Mouse (Mus musculus): ENCODE data around the gene Sec61b.

Sec61b gene

GRCm38 (mm10) chr4:47480576-47480975 lies 6.1 kb downstream of the Sec61b start:
- no peak for DNase-seq (ENCODE audit: low spot score in 2 of 2)

GRCm38 (mm10) chr4:47491243-47491642 lies 16.8 kb downstream of the Sec61b start:
- no peak for DNase-seq (ENCODE audit: low spot score in 2 of 2)

- DNase-seq (ENCODE audit: low spot score in 2 of 2), result no peak
These were observed 18.0 kb downstream of the Sec61b start for GRCm38 (mm10) chr4:47492311-47493086.

- no peak for DNase-seq (ENCODE audit: low spot score in 2 of 2)
These were observed 19.0 kb downstream of the Sec61b start for GRCm38 (mm10) chr4:47493456-47493855.

GRCm38 (mm10) chr4:47494137-47494536 lies 19.7 kb downstream of the Sec61b start:
- DNase-seq (ENCODE audit: low spot score in 2 of 2), result no peak

GRCm38 (mm10) chr4:47494686-47495085 lies 20.2 kb downstream of the Sec61b start:
- no peak for DNase-seq (ENCODE audit: low spot score in 2 of 2)

- no peak for DNase-seq (ENCODE audit: low spot score in 2 of 2)
These were observed 23.4 kb downstream of the Sec61b start for GRCm38 (mm10) chr4:47497811-47498385.

- DNase-seq (ENCODE audit: low spot score in 2 of 2), result no peak
These were observed 24.7 kb downstream of the Sec61b start for GRCm38 (mm10) chr4:47499121-47499545.

GRCm38 (mm10) chr4:47502546-47502971 lies 28.1 kb downstream of the Sec61b start:
- peak; percentile 11 to 32 for DNase-seq (ENCODE audit: low spot score in 2 of 2)

- no peak for DNase-seq (ENCODE audit: low spot score in 2 of 2)
These were observed 28.6 kb downstream of the Sec61b start for GRCm38 (mm10) chr4:47503045-47503444.

- peak in 1 of 2 experiments; percentile 7 for DNase-seq (ENCODE audit: low spot score in 2 of 2)
These were observed 30.5 kb downstream of the Sec61b start for GRCm38 (mm10) chr4:47504841-47505517.

GRCm38 (mm10) chr4:47518551-47519181 lies 44.2 kb downstream of the Sec61b start:
- DNase-seq (ENCODE audit: low spot score in 2 of 2), result peak; percentile 25 to 29

GRCm38 (mm10) chr4:47520076-47520475 lies 45.6 kb downstream of the Sec61b start:
- DNase-seq (ENCODE audit: low spot score in 2 of 2), result no peak

- peak in 1 of 2 experiments; percentile 27 for DNase-seq (ENCODE audit: low spot score in 2 of 2)
These were observed 47.6 kb downstream of the Sec61b start for GRCm38 (mm10) chr4:47521884-47522605.

GRCm38 (mm10) chr4:47529866-47530265 lies 55.4 kb downstream of the Sec61b start:
- no peak for DNase-seq (ENCODE audit: low spot score in 2 of 2)

Data from frontal cortex, postnatal 10 days (tissue).